Mouse (Mus musculus): Measurements from ENCODE around the gene Gmfb. TPM values are rescaled to one million over a fixed set of nuclear protein-coding genes. Genes with fewer than 3 reads are reported as not detected.

Gmfb gene
- polyA plus RNA-seq, 1 experiment from 2014 or later, result 99.9 TPM

DNA sequence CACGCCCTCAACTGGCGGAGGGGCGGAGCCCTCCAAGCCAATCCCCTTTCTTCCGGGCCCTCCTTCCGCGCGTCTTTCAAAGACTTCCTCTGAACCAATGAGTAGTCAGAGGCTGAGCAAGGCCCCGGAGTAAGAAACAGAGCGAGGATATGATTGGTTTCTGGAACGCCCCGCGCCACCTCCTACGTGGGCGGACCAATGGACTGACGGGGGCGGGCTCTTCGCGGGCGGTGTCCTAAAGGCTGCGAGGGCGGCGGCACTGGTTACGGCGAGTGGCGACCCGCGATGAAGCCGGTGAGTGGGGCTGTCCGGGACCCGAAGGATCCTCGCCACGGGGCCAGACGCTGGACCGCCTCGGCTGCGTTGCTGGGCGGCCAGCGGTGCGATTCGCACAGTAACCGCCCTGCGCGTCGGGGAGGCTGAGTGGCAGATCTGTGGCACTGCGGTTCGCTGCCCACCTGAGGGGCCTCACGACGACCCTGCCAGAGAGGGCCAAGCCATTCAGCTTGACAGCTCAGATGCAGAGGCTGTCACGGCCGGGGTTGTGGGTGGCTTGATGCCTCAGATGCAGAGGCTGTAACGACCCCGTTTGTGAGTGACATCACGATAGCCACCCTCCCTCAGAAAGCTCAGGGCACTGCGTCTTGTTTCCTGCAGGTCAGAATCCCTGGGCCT, 61.5 kb downstream of the Gmfb start, which contains the start of gene Cdkn3:
Gene Cdkn3, plus strand, starts transcription at position 187 of the 675 bp plus-strand sequence.
- no peaks in the 10 kb centered on the region for H3K9me3 ChIP-seq (replicated peaks)
- H3K27ac ChIP-seq, result peak within 1 kb of the TSS; percentile 92
- peaks cover 14% of the 10 kb centered on the region for H3K36me3 ChIP-seq
- peak; percentile 88 for DNase-seq (ENCODE audit: low spot score)
- WGBS, result under 1% methylated on average over 54 of the region's 54 CpGs
- H3K4me1 ChIP-seq, result peaks cover 15% of the 10 kb centered on the region
- no peaks in the 10 kb centered on the region for H3K27me3 ChIP-seq (ENCODE audit: low read depth, poor library complexity, severe bottlenecking)
- H3K4me3 ChIP-seq, result peak within 1 kb of the TSS; percentile 88

DNA sequence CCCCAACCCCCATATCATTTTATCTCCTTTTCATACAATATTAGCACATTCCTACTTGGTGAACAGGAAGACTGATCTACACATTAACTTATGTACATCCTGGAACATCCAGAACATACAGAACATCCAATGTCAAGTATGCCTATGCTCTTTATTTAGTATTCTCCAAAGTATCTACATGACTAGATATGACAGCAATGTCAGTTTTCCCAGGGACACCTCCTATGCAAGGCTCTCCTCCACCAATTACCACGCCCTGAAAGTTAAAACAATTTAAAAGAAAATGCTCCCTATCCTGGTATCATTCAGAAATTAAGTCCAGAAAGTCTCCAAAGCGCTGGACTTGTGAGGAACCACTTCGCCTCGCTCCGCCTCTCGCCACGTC, 62.1 kb downstream of the Gmfb start:
- H3K27me3 ChIP-seq (ENCODE audit: low read depth, poor library complexity, severe bottlenecking), result no peaks in the 10 kb centered on the region
- H3K36me3 ChIP-seq, result peaks cover 11% of the 10 kb centered on the region
- under 1% methylated on average over 7 of the region's 7 CpGs for WGBS
- no peak for DNase-seq (ENCODE audit: low spot score)
- H3K4me1 ChIP-seq, result peaks cover 15% of the 10 kb centered on the region
- H3K4me3 ChIP-seq, result peak overlapping the region; percentile 88
- H3K27ac ChIP-seq, result peak overlapping the region; percentile 92; the same call in 1 of the 2 replicates
- no peaks in the 10 kb centered on the region for H3K9me3 ChIP-seq (replicated peaks)

Other genes with a start within 250 kb of the Gmfb start
- gene Cdkn3, start 61.7 kb downstream of the Gmfb start, polyA plus RNA-seq (2016; fragmentation: Nextera tagmentation; extraction: Ambion mirVana), result 36.0 and 39.0 TPM in 2 replicates
- 201 and 210 TPM in 2 replicates for gene Cnih1, start 33.8 kb downstream of the Gmfb start, polyA plus RNA-seq (2016; fragmentation: Nextera tagmentation; extraction: Ambion mirVana)
- 31.3 and 31.5 TPM in 2 replicates for gene Cgrrf1, start 9.9 kb upstream of the Gmfb start, polyA plus RNA-seq (2016; fragmentation: Nextera tagmentation; extraction: Ambion mirVana)
- gene Samd4, start 60.6 kb upstream of the Gmfb start, polyA plus RNA-seq (2016; fragmentation: Nextera tagmentation; extraction: Ambion mirVana), result 2.5 and 3.6 TPM in 2 replicates